Comparison of ENCODE assay signal across 8 mouse cellular contexts in the genomic region with DNA sequence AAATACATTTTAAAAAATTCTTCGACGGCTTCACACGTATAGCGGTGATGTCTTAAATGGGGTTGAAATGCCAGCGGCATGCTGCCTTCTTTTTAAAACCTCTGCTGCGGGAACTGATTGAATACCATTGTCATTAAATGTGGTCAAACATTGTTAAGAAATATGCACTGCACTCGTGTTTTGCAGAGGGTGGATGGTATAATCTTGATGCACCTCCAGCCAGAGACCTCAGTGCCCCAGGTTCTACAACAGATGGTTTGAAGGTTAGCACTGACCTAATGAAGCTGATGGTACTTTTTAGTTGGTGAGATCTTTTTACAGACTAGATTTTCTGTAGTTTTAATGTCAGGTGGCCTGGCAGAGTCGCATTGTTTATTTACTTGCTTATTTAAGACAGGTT. TPM values are rescaled to one million over a fixed set of nuclear protein-coding genes. Genes with fewer than 3 reads are reported as not detected.
DNase-seq lines count a peak whose midpoint lies in the region; ATAC-seq lines count a peak whose summit lies in the region.

No protein-coding gene starts in this region.

- peak overlapping the region; percentile 97 for H3K4me3 ChIP-seq in brown adipose tissue, adult 24 weeks (ENCODE audit: insufficient read depth, low read depth, low read length)
- peak overlapping the region; percentile 99 for H3K4me3 ChIP-seq in hindbrain, embryonic 13.5 days
- H3K4me3 ChIP-seq in midbrain, embryonic 13.5 days (replicated peaks) = peak overlapping the region; percentile 81

- ATAC-seq in hindbrain, embryonic 13.5 days (ENCODE audit: low FRiP score) = no peak
- no peak for ATAC-seq in midbrain, embryonic 13.5 days
- no peak for ATAC-seq in erythroid progenitor cell, adult 5-6 weeks (replicated peaks; ENCODE audit: low FRiP score, poor library complexity, severe bottlenecking)

- peak; percentile 4 for DNase-seq in kidney, adult 11 months
- no peak for DNase-seq in kidney, postnatal 14 days
- DNase-seq in MN1 (ENCODE audit: low spot score) = no peak
- DNase-seq in retina, embryonic 14.5 days (ENCODE audit: low spot score) = no peak

- peak overlapping the region; percentile 98 for H3K9ac ChIP-seq in hindbrain, embryonic 13.5 days
- H3K9ac ChIP-seq in midbrain, embryonic 13.5 days (replicated peaks) = peak overlapping the region; percentile 99

- 1% methylated on average over 8 of the region's 8 CpGs for WGBS in hindbrain, embryonic 13.5 days
- under 1% methylated on average over 8 of the region's 8 CpGs for WGBS in midbrain, embryonic 13.5 days

- no peaks in the 10 kb centered on the region for H3K36me3 ChIP-seq in hindbrain, embryonic 13.5 days
- no peaks in the 10 kb centered on the region for H3K36me3 ChIP-seq in midbrain, embryonic 13.5 days

- peak overlapping the region; percentile 95 for H3K4me2 ChIP-seq in hindbrain, embryonic 13.5 days
- peak overlapping the region; percentile 95 for H3K4me2 ChIP-seq in midbrain, embryonic 13.5 days (replicated peaks)

- peak overlapping the region; percentile 30; the same call in 1 of the 2 replicates for H3K27ac ChIP-seq in brown adipose tissue, adult 24 weeks (replicated peaks; ENCODE audit: low read depth, low read length)
- 0 out of 2 replicates have a peak overlapping the region, but pooled peaks have one; percentile 30 for H3K27ac ChIP-seq in hindbrain, embryonic 13.5 days
- H3K27ac ChIP-seq in midbrain, embryonic 13.5 days = 0 out of 2 replicates have a peak overlapping the region, but pooled peaks have one; percentile 99

- H3K27me3 ChIP-seq in hindbrain, embryonic 13.5 days = no peaks in the 10 kb centered on the region
- H3K27me3 ChIP-seq in midbrain, embryonic 13.5 days = no peaks in the 10 kb centered on the region

- H3K4me1 ChIP-seq in brown adipose tissue, adult 24 weeks (ENCODE audit: control insufficient read depth, insufficient read depth, insufficient read length, low read length) = peaks cover 15% of the 10 kb centered on the region
- peaks cover 39% of the 10 kb centered on the region for H3K4me1 ChIP-seq in hindbrain, embryonic 13.5 days (replicated peaks)
- peaks cover 43% of the 10 kb centered on the region for H3K4me1 ChIP-seq in midbrain, embryonic 13.5 days (replicated peaks)

- no peaks in the 10 kb centered on the region for H3K9me3 ChIP-seq in hindbrain, embryonic 13.5 days
- H3K9me3 ChIP-seq in midbrain, embryonic 13.5 days = no peaks in the 10 kb centered on the region

RNA-seq across cellular contexts. Expression of a gene that starts 1.8 kb away (rescaled TPM):
- polyA plus RNA-seq in brown adipose tissue, adult 24 weeks (2012; ENCODE audit: insufficient read depth, insufficient read length, missing spikeins) = 10.1 and 12.9 TPM in 2 replicates
- polyA plus RNA-seq in hindbrain, embryonic 13.5 days (2015; fragmentation: Nextera tagmentation; extraction: Ambion mirVana) = 5.4 and 6.6 TPM in 2 replicates
- 5.5 and 7.2 TPM in 2 replicates for polyA plus RNA-seq in midbrain, embryonic 13.5 days (2015; fragmentation: Nextera tagmentation; extraction: Ambion mirVana)
- 59.1 and 74.6 TPM in 2 replicates for total RNA-seq in erythroid progenitor cell, adult 5-6 weeks (2015; ENCODE audit: low replicate concordance)
- total RNA-seq in erythroid progenitor cell, adult 5-6 weeks (2017; ENCODE audit: low replicate concordance) = 51.0 and 59.3 TPM in 2 replicates

RNA-seq across cellular contexts. Expression of a gene that starts 41.0 kb away (rescaled TPM):
- 394 and 426 TPM in 2 replicates for polyA plus RNA-seq in brown adipose tissue, adult 24 weeks (2012; ENCODE audit: insufficient read depth, insufficient read length, missing spikeins)
- 22.1 and 25.3 TPM in 2 replicates for polyA plus RNA-seq in hindbrain, embryonic 13.5 days (2015; fragmentation: Nextera tagmentation; extraction: Ambion mirVana)
- polyA plus RNA-seq in midbrain, embryonic 13.5 days (2015; fragmentation: Nextera tagmentation; extraction: Ambion mirVana) = 23.0 TPM in 2 replicates
- 5.9 and 10.8 TPM in 2 replicates for total RNA-seq in erythroid progenitor cell, adult 5-6 weeks (2015; ENCODE audit: low replicate concordance)
- 7.8 and 8.2 TPM in 2 replicates for total RNA-seq in erythroid progenitor cell, adult 5-6 weeks (2017; ENCODE audit: low replicate concordance)

Comparison
In these comparisons a context has a peak if more than half of its experiments do, and no peak if none do; other contexts are left out.
1. H3K27ac ChIP-seq: peak in every context shown above with its lines; median percentile 99 in midbrain, embryonic 13.5 days; 30 in brown adipose tissue, adult 24 weeks; 30 in hindbrain, embryonic 13.5 days.
2. RNA of a gene that starts 41.0 kb away (polyA plus RNA-seq): 394 to 426 TPM in brown adipose tissue, adult 24 weeks; 23.0 TPM in midbrain, embryonic 13.5 days and 22.1 to 25.3 TPM in hindbrain, embryonic 13.5 days; every median in the first group is over 10 times any median in the second.
3. Peak in every context shown above with its lines, with median percentiles within 50 percentile points of each other: H3K4me3 ChIP-seq.